Mouse (Mus musculus) cerebellum, postnatal 4 days (tissue): ENCODE data around the gene Hadh.

Experiments used
- DNase-seq, 2 experiments: peaks; one replicate each; pipeline ENCODE4 v3.0.0; 2022; ENCODE audit warnings: low spot score in 2 of 2, mixed read lengths in 1 of 2

The Hadh gene

DNA sequence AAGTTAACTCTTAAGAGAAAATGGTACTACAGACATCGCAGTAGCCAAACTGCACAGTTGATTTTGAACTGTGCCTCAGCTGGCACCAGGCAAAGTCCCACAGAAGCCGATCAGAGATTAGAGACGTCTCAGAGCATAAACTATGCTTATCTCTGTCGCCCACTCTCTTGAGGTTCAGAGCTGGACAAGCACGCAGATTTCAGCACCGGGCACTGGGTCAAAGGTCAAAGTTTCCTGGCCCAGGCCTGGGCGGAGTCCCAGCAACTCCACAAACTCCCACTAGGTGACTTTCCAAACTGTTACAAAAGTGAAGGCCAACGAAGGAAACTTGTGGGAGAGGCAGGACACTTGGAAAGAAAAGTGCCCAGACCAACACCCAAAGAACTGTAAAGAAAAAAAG lies 744 bp downstream of the Hadh start:
- DNase-seq, result no peak

DNA sequence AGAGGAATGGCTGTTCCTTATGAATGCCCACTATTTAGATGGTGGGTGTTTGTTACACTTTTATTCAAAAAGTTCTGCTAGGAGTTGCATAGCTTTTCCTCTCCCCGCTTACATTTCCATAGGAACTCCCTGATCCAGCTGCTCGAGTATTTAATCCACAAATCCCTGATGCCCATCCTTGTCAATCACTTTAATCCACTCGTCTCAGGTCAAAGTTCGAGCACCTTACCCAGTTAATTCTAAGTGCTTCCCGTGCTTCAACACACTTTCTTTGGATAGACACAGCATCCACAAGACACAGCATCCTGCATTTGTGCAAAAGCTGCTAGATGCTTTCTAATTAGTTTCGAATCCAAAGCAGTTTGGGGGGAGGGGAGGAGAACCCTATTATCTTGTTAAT lies 1.5 kb downstream of the Hadh start:
- DNase-seq, result no peak

DNA sequence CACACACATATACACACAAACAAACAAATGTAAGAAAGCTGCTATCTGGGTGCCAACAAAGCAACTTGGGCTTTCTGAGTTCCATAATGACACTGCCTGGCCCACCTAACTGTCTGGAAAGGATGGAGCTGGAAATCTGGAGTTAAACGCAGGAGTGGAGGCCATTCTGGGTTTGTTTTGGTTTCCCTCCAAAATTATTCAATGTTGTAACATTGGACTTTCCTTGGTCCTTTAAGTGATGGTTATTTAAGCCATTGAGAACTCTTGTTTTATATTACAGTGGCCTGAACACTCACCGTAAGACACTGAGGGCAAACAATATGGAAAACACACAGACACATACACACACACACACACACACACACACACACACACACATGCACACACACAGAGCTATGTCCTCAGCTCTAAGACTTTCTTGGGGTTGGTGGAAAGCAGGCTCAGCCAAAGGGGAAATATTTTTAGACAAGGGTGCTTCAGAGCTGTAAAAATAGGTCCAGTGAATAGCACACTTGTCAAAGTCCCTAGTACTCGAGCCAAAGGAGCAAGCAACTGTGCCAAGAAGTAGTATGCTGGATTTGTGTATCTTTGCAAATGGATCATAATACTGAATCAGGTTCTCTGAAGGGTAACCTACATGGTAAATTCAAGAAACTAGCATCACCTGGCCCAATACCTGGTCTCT lies 5.4 kb downstream of the Hadh start:
- no peak for DNase-seq

DNA sequence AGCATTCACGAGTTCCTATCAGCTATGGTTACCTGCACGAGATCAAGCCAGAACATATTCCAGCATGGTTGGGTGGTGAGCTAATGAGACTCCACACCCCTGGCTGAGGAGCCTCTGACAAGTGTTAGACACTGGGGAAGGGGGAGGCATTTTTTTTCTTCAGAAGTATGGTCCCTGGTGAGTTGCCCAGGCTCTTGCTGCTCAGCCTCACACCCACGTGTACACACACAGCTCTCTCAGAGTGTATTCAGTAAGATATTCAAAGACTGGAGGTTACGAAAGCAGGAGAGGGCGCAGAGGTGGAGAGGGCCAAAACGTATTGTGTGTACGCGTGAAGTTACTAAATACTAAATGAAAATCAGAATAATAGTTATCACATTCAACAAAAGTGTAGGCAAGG lies 6.4 kb downstream of the Hadh start:
- DNase-seq, result no peak

DNA sequence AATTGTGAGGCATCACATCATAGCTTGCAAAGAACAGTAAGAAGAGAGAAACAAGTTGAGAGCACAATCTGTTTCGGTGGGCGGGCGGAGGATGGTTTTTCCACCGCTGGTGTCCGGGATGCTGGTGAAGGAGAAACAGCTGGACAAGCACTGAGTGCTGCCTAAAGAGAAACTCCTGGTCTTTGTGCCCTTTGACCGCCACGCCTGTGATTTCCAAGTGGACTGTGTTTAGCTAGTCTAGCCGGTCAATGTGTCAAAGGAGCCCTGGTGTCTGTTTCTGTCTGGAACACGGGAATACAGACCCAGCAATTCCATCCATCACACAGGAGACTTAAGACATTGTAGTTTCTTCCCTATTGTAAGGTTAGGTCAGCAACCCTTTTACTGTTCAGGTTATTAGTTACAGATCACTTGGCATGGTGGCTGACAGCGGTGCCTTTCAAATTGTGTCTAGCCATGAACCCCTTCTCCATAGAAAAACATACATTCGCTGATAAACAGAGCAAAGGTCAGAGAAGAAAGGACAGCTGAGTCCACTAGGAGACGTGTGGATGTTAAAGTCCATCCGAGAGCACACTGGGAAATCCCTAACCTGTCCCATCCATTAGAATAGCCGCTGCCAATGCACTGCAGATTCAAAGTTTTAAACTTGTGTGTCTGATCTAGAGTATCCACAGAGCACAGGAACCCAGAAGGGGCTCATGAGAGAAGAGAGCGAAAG lies 8.0 kb downstream of the Hadh start:
- no peak for DNase-seq

DNA sequence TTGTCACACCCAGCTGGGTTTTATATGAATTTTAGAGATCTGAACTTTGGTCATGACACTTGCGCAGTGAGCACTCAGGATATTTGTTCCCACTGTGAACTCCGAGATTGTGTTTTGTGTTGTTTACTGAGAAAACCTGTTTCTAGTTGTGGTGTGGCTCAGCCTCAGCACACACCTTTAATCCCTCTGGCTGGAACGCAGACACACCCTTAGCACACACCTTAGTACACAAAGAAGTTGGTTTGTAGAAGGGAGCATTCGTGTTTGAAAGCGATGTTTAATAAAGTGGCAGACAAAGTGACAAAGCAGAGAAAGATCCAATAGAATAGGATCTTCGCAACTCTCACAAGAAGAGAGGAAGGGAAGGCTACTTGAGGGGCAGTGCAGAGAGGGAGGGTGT lies 11.5 kb downstream of the Hadh start:
- DNase-seq, result no peak

DNA sequence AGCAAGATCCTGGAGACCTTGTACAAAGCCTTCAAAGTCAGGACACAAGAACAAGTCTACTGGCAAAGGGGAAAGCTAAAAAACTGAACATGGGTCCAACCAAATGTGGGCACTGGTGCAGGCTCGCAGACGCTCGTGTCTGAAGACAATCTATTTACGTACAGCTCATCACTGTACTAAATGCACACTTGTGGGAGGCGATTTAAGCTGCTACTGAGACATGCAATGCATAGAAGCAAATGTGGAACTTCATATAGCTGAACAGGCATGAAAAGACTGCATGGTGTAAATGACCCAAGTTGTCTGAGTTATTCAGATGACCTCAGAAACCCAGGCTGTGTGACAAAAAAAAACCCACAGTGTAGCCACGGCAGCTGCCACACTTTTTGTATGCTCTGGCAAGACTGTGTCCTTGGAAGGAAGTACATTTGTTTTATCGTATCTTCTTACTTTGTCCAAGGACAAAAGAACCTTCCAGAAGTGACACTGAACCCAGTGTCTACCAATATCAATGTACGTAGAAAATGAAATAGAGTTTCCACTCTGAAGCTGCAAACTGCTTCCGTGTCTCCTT lies 12.4 kb downstream of the Hadh start:
- DNase-seq, result no peak

DNA sequence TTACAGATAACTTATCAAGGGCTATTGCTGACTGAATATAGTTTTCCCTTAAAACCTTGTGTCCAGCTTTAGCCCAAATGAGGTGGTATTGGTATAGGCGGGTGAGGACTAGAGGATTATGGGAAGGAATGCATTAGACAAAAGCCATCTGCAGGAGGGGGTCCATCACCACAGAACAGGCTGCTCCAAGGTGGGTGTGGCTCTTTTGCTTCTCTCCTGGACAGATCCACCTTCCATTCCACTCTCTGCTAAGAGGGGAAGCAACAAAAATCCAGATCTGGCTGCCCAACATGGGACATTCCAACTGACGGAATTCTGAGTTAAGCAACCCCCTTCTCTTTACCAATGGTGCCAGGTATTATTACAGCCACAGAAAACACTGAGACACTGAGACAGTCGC lies 13.0 kb downstream of the Hadh start:
- no peak for DNase-seq

DNA sequence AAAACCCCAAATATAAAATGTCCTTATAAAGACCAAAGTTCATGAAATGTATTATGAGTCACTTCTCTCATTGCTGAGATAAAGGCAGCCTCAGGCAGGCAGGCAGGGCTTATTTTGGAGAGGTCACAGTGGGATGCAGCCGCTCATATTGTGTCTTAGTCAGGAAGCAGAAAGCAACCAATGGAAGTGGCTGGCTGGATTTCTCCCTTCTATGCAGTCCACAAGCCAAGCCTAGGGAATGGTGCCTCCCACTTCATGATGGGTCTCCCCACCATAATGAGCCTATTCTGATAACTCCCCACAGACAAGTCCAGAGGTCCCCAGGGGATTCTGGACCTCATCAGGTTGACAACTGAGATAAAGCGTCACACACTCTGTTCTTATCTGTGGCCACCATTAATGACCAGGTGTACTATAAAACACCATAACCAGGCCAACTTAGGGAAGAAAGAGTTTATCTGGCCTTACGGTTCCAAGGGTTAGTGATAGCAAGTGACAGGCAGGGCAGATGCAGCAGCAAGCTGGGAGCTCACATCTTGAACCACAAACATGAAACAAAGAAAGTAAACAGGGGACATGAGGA lies 16.4 kb downstream of the Hadh start:
- no peak for DNase-seq

DNA sequence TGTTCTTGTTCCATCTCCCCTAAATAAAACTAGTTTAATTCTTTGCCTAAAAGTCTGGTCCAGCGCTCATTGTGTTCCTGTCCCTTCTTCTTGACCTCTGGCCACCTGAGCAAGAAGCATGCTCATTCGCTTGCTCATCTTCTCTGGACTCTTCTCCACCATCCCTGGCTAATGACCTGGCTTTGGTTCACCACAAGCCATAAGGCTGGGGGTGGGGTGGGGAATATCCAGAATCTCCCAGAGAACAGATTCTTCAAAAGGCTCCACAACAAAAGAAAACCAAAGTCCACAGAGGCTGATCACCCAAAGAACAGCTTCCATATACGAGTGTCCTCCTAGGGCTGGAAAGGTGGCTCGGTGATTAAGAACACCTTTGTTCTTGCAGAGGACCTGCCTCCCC lies 16.9 kb downstream of the Hadh start:
- DNase-seq, result no peak

DNA sequence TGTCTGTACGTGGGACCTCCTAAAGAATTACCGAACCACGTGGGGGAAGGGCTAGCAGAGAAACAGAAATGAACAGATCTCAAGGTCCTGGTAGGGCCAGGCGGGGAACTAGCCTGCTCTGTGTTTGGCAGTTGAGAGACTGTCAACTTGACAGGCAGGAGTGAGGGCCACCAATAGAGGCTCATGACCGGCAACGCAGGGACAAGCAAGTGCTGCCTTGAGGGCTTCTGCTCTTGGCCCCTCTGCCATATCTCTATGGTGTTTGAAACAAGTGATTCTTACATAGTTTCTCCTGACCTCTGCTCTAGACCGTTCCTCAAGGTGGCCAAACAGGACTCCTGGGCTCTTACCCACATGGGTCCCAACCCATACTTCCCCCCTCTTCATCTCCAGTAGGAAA lies 20.3 kb downstream of the Hadh start:
- DNase-seq, result no peak

DNA sequence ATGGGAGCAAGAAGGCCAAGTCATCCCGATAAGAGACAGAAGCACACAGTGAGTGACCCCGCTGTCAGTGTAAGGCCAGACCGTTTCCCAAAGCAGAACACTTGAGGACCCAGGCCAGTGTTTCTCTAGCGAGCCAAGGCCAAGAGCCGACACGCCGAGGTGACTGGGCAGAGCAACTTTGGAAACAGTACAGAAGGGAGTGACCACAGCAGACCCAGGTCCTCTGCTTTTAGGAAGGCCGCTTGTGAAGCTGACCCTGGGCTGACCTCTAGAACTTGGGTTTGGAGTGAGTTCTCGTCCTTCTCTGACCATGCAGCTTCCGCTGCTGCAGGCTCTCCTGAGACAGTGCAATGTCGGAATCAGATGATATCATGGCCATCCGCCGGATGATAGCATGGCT lies 20.9 kb downstream of the Hadh start:
- no peak for DNase-seq

DNA sequence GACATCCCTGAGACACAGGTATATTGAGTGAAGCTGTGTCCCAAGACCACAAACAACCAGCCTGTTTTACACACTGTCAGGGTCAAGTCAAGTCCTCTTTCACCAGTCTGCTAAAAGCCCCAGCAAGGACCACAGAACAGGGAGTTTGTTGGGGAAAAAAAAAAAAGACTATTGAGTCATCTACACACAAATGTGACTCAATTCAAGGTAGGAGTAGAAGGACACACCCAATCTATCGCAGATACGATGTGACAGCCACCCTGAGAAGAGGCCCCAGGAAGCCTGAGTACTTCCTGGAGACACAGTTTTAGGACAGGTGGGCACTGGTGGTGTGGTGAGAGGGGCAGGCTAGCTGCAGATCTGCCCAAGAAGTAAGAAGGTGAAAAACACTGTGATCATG lies 21.6 kb downstream of the Hadh start:
- no peak for DNase-seq

DNA sequence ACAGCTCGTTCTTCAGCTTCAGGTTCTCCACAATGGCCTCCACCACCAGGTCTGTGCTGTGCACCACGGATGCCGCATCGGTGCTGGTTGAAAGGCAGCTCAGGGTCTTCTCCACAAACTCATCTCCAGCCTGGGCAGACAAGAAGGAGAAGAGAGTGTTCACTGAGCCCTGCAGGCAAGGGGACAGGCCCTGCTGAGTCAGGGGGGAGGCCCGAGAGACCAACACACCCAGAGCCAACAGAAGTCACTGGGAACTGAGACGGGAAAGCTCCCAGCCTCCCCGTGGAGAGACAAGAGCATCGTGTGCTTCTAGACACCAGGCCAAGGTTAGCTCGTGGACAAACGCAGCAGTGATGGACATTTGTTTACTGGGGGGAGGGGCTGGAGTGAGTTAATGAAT lies 23.5 kb downstream of the Hadh start:
- DNase-seq, result no peak

DNA sequence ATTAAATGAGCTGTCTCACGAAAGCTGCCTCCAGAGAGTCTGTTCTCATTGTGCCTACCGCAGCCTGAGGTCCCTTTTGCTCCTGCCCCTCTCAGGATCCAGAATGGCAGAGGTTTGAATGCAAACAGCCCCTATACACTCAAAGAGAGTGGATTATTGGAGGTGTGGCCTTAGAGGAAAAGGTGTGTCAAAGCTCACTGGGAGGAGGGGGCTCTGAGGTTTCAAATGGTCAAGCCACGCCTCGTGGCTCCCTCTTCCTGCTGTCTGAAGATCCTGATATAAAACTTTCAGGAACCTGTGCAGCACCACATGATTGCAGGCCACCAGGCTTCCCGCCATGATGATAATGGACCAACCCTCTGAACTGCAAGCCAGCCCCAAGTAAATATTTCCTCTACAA lies 24.1 kb downstream of the Hadh start:
- no peak for DNase-seq

DNA sequence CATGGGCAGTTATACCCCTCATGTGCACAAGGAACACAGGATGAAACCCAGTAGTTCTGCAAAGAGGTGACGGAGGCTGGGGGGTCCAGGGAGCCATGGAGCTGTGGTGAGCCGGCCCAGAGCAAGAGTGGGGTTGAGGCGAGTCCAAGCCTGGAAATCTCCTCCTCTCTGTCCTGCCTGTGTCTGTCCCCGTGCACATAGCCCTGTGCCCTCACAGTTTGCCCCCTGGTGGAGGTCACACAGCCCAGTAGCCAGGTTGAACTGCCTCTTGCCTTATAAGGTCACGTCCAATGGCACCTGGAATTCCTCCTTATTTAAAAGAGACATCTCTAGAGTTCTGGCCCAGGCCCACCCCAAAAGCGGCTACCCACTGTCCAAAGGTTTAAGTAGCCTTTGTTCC lies 24.5 kb downstream of the Hadh start:
- no peak for DNase-seq

DNA sequence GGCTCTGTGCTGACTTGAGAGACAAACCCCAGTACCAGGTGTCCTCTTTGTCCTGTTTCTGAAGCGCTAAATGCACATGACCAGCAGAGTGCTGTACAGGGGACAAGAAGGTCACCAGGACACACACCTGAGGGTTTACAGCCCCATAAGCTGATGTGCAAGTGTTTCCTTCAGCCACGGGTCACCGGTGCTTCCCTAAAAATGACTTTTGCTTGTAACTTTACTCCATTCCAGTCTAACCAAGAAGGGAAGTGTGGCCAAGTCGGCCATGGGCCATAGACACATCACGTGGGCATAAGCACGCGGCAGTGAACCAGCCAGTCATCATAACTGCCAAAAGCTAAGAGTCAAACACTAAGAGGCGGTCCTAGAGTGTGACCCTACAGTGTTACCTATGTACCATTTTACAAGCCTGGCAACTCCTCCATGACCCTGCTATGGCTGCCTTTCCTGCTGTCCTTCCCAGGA lies 25.3 kb downstream of the Hadh start:
- DNase-seq, result no peak

DNA sequence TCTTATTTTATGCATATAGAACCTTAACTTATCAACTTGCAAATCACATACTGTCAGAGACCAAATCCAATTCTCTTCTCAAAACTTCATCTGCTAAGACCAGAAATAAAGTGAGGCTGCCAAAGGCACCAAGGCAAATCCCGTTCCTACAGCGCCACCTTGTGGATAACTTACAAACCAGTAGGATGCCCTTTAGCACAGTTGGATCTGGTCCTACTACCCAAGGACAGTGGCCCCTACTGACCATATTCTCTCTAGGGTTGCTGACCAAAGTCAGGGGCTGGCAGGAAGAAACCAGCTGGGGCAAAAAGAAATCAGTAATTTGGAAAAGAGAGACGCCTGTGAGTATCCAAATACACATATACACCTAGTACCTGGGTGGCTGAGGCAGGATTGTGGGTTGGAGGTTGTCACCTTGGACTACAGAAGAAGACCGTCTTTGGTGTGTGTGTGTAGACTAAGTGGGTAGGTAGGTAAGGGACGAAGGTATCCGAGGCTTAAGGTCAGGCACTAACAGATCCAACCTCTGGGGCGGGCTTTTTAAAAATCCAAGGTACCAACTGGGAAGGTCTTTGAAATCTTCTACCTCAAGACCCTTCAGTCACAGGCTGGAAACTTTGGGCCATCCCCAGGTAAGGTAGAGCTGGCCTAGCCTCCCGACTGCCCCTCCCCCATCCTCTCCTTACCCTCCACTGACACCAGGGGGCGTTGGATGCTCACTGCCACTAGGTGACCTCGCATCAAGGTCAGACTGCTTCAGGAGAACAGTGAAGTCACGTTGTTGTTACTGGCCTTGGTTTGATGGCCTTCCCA lies 25.9 kb downstream of the Hadh start:
- DNase-seq, result peak; percentile 33 to 62

DNA sequence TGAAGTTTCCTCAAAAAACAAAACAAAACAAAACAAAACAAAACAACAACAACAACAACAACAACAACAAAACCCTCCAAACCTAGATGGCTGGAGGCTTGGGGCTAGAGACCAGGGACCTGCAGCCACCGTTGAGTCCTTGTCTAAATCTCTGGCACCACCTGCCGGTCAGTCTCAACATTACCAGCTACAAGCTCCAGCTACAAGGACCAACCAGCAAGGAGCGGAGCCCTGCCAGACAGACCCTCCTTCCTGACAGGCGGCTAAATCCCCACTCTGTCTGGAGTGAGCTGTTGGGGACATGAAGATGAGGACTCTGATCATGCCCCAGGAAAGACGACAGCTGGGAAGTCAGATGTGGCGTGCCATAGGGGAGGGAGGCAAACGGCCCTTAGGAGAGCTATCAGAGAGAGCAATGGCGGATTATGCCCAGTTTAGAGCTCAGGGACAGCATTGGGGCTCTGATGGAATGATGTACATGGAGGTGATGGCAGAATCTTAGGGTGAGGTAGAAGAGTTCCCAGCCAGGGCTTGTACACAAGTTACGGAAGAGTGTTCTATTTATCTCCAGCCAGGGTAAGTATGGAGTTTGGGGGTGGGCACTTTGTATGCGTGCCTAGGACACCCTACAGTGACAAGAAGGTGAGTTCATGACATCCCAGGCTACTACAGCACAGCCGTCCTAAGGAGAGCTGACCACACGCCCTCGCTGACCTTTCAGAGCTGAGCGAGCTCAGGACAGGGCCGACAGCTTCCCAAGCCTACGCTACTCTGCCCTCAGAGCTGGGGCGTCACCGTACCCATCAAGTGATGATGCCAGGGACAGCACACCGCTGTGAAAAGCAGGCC lies 33.9 kb downstream of the Hadh start:
- peak; percentile 83 to 86 for DNase-seq

DNA sequence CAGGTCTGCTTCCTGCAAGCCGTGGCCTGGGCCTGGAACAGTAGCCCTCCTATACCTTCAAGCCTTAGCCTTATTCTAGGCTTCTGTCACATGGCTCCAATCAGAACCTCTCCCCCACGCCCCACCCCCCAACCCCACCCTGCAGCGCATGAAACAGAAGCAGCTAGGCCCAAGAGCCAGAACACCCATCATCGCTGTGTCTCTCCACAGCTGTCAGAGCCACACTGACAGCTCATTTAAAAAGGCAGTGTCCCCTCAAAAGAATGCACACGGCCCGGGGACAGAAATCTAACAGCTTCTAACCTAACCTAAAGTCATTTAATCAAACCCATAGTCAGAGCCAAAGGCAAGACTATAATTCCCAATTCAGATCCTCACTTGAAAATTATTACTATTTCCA lies 34.8 kb downstream of the Hadh start:
- DNase-seq, result no peak

DNA sequence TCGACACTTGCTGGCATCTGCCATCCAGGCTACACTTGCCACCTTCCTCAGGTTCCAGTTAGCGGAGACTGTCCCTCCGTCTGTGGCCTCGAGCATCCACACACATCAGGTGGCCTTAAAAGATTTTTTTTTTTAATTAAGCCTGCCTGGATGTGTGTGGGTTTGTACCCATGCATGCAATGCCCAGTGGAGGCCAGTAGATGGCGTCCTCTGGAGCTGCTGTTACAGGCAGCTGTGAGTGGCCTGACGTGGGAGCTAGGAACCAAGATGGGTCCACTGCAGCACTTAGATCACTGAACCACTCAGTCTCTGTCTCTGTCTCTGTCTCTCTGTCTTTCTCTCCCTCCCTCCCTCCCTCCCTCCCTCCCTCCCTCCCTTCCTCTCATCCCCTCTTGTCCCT lies 43.8 kb downstream of the Hadh start:
- no peak for DNase-seq
